Mouse (Mus musculus): ENCODE measurements around the gene Exoc2. TPM values are rescaled to one million over a fixed set of nuclear protein-coding genes. Genes with fewer than 3 reads are reported as not detected.

Exoc2 gene
- total RNA-seq, 2 experiments from 2014 or later: 24.3 to 29.0 TPM

DNA sequence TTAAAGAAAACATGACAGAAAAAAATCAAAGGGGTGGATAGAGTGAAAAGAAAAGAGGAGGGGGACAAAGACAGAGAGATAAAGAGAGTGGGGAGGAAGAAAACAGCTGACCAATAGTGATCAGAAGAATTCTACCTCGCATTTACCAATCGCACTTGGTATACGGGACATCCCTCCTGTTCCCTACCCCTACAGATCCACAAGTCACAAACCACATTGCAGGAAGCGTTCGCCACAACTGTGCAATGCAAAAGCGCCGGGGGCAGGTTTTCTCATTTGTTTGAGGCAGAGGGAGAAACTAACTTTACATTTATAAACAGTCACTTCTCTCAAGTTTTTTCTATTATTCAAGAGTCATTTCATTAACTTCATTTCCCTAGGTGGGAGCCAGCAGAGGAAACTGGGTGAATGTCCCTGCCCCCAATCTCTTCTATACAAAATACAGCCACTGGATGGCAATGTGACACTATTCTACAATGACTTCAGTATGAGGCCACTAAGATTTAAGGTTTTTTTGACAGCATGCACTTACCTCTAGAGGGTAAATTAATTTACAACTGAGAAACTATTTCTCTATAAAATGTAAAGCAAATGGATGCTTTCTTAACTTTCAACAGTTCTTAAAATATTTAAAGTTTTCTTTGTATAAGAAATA lies 72.4 kb downstream of the Exoc2 start:
- no peak for DNase-seq (ENCODE audit: low spot score in 2 of 2)

DNA sequence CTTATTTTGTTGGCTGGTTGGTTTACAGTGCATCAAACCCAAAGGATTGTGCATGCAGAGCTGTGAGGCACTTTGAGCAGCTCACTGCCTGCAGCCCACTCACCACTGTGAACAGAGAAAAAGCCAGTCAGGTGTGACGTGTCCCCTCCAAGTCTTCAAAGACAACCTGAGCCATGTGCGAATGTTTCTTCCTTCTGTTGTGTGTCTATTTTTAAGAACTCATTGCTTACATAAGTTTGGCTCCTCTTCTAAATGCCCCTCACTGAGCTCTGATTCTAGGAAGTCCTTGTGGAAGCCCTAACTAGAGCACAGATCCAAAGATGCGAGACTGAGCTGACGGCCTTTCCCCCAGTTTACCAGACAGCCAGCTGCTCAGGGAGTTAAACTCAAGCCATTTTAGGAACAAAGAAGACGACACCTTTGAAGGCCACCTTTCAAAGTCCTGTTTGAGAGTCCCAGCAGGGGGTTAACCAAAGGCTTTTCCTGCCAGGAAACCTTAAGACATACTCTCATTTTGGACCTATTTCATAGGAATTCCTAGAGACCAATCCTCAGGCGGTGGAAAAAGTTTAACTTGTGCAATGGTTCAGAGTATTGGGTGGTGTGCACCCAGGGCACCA lies 79.8 kb downstream of the Exoc2 start:
- no peak for DNase-seq (ENCODE audit: low spot score in 2 of 2)

DNA sequence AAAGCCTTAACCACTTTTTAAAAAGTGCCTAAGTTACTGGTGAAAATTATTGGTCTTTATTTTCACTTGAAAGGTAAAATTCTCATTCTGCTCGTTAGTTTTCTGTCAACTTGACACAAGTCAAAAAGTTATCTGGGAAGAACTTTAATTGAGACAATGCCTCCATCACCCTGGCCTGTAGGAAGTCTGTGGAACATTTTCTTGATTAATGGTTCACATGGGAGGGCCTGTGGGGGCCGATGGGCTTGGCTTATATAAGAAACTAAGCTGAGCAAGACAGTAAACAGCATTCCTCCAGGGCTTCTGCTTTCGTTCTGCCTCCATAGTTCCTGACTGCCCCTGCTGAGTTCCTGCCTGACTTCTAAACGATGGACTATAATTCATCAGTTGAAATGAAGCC lies 81.6 kb downstream of the Exoc2 start:
- DNase-seq (ENCODE audit: low spot score in 2 of 2): no peak

DNA sequence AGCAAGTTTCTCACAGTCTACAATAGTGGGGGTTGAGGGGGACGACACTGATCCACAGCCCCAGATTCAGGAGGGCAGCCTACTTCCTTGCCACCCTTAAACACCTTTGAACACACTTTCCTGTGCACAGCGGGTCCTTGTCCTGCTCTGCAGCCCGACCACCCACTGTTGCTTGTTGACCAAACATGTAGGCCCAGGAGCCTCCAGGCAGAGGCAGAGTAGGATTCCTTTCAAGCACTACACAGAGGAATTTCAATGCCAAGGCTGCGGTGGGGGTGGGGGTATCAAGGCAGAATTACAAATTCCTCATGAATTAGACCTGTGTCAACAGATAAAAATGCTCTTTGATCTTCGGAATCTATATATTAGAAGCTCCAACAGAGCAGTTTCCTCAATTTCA lies 82.7 kb downstream of the Exoc2 start:
- no peak for DNase-seq (ENCODE audit: low spot score in 2 of 2)

DNA sequence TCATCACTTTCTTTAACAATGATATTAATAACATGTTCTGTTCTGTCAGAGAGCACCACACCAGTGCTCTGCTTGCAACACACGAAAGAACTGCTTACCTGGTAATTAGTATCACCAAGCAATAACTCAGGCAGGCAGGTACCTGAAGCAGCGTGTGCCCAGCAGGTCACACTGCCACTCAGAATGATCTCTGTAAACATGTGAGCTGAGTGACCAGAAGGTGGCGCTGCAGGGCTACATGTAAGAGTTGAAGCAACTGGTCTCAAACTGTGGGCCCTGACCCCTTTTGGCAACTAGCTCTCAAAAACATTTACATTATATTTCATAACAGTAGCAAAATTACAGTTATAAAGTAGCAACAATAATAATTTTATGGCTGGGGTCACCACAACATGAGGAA lies 85.4 kb downstream of the Exoc2 start:
- DNase-seq (ENCODE audit: low spot score in 2 of 2): peak; percentile 72 to 78

DNA sequence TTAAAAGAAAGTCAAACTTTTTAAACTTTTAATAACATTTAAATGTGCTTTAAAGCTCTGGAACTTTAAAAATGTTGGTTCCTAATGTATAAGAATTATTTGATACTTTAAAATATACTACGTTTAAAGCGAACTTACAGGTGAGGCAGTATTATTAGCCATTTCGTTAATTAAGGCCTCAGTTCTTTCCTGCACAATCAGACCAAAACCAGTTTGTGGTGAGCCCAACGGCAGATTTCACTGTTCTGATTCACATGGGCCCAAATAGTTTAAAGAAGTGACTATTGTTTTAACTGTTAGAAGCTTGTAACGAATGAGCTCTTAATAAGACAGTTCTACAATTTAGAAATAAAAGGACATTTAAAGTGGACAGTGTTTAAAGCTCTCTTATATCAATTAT lies 93.6 kb downstream of the Exoc2 start:
- DNase-seq (ENCODE audit: low spot score in 2 of 2): no peak

DNA sequence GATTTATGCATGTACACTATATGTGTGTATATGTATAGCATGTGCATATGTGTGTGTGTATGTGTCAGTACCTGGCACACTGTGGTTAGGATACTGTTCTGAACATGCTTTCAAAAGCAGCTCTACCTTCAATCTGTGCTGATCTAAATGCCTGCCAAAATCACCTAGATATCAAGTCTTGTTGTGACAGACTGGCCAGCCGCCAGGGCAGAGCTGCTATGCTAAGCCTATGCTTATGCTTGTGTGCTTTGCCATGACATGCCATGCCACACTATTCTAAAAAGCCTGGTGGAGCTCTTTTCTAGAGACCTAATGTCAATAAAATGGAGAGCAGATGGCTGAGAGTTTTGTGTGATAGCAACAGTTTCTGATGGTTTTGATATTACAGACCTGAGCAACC lies 94.0 kb downstream of the Exoc2 start:
- no peak for DNase-seq (ENCODE audit: low spot score in 2 of 2)

DNA sequence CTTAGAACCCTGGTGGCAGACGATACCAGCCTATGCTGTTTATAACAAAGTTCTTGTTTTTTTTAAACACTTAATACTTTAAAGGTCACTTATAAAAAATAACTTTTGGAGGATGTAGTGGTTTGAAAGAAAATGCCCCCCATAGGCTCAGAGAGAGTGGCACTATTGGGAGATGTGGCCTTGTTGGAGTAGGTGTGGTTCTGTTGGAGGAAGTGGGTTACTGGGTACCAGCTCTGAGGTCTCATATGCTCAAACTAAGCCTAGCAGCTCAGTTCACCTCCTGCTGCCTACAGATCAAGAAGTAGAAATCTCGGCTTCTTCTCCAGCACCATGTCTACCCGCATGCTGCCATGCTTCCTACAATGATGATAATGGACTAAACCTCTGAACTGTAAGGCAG lies 98.1 kb downstream of the Exoc2 start:
- DNase-seq (ENCODE audit: low spot score in 2 of 2): no peak

DNA sequence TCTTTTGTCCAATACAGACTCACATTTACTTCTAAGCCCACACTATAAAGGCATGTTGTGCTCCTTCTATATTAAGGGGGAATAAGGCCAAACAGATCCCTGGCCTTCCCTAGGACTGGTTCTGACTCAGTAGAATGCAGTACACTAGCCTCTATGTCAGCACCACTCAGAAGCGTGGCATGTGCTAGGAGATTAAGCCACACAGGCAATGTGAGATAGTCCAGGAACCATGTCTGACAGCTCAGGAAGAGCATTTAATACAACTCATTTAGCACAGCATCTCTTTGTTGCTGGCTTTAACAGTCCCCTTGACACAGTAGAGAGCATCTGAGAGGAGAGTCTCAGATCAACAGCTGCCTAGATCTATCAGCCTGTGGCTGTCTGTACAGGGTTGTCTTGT lies 100.4 kb downstream of the Exoc2 start:
- DNase-seq (ENCODE audit: low spot score in 2 of 2): no peak

DNA sequence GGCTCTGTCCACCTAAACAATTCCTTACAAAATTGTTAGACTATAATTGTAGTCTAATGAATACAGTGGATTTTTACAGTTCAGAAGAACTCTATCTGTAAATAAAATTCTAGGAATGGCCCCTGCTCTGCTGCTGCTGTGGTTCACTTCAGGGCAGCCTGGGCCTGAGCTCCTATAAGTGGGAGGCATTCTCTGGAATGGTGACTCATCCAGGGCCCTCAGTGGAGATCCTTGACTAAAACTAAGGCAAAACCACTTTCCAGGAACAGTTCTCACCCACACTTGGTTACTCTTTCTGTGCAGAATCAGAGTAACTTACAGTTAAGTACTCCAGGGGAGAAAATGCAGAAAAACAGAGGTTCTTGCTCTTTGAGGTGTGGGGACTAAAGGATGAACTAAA lies 108.4 kb downstream of the Exoc2 start:
- DNase-seq (ENCODE audit: low spot score in 2 of 2): no peak

DNA sequence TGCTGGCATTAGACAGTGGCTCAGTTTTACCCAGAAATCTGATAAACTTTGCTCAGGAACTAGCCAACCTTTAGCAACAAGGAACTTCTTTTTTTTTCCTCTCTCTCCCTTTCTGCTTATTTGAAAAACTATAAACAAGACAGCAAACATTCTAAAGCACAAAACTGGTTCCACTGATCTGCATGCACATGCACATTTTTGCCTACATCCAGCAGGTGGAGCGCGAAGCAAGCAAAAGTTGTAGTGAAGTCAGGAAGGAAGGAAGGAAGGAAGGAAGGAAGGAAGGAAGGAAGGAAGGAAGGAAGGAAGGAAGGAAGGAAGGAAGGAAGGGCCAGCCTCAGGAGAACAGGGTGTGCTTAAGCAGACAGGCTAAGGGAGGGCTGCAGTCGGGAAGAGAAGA lies 109.9 kb downstream of the Exoc2 start:
- no peak for DNase-seq (ENCODE audit: low spot score in 2 of 2)

DNA sequence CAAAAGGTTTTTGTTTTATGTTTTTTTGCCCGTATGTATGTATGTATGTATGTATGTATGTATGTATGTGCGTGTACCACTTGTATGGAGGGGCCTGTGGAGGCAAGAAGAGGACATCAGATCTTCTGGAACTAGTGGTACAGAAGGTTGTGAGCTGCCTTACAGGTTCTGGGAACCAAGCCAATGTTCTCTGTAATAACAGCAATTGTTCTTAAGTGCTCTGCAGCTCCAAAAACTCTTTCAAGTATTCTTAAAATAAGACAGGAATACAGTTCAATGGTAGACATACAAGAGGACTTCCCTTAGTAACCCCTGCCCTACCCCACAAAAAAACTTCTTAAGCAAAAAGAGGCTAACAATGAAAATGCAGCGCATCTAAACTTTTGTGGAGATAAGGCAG lies 115.5 kb downstream of the Exoc2 start:
- no peak for DNase-seq (ENCODE audit: low spot score in 2 of 2)

DNA sequence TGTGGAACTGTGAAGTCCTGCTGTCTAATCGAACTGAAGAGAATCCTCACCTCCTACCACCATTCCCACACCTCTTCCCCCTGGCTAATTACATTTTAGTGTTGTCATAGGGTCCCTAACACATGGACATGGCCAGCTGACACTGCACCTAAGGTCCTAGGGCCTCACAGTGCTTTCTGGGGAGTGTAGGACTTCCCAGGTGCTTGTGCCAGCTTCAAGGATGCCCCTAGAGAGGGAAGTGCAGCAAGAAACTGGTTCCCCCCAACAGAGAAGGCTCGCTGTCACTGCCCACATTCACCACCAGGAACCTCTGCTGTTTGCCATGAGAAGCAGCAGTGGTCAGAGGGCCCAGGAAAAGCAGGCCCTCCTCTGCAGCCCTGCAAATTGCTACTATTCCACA lies 123.2 kb downstream of the Exoc2 start:
- DNase-seq (ENCODE audit: low spot score in 2 of 2): no peak

DNA sequence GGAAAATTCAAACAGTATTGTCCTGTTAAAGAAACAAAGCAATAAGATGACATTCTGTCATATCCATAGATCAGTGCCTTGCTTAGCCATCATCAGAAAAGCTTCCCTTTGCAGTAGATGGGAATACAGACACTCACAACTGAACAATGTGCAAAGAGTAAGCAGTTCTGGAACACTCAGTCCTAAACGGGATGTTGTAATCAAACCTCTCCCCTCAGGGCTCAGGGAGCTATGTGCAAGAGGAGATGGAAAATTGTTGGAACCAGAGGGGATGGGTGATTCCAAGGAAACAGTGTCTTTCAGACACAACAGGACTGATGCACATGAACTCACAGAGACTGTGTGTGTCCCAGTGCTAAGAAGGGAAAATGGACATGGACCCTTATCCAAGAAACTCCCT lies 125.9 kb downstream of the Exoc2 start:
- no peak for DNase-seq (ENCODE audit: low spot score in 2 of 2)

DNA sequence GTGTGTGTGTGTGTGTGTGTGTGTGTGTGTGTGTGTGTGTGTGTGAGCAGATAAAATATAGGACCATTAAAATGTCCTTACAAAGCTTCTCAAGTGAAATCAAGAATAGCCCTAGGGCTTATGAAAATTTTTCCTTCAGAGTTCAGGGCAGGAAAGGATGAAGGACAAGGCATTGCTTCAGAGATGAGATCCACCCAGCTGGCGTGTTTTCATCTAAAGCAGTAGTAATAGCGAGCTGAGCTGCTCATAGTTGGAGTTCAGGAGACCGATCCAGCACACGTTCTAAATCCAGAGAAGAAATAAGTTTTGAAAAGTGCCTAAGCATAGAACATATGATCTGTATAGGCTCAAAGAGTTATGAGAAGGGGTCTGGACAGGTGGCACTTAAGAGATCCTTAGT lies 127.4 kb downstream of the Exoc2 start:
- DNase-seq (ENCODE audit: low spot score in 2 of 2): no peak

DNA sequence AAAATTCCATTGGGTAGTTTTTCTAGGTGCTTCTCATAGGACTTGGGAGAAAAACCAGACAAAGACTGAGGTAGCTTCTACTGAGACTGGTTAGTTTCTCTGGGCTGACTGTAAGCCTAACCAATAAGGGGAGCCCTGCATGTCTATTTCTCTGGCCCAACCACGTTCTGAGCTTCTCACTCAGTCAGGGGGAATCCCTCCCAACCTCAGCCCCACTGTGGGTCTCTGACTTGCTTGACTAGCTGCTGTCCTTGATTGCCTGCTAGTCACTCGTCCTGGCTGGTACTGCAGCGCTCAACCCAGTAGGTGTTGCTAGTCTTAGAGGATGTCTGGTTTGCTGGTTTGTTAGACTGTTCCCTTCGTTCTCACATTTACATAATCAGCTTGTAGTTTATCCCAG lies 130.8 kb downstream of the Exoc2 start:
- no peak for DNase-seq (ENCODE audit: low spot score in 2 of 2)

DNA sequence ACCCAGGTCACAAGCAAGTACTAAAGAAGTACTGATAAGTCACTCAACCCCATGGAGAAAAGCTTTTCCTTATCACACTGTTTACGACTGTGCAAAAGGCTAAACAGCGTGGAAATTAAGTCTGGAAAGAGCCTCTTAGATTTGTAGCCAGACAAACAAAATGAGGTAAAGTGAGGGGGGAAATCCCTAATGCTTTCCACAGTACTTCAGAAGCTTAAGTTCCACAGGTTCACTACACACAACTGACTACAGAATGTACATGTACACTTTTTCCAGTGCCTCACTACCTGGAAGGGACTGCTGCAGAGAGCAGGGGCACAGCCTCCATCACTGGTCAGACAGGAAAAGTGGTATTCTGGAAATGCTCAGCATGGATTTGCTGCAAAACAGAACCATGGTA lies 132.1 kb downstream of the Exoc2 start:
- no peak for DNase-seq (ENCODE audit: low spot score in 2 of 2)

DNA sequence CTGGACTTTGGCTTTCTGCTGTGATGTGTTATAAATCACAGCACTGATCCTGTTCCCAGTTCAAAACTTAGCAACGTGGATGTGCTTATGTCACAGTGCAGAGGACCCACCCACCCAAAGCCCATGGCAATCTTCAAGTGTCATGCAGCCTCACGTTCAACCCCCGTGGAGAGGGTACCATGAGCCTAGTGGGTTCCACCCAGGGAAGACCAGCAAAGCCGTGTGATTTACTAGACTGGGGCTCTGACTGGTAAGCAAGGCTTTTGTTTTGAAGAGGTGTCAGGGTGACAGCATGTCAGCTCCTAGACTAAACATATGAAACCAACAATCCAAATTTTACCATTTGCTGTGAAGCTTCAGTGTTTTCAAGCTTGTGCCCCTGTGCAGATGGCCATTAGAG lies 132.6 kb downstream of the Exoc2 start:
- no peak for DNase-seq (ENCODE audit: low spot score in 2 of 2)

DNA sequence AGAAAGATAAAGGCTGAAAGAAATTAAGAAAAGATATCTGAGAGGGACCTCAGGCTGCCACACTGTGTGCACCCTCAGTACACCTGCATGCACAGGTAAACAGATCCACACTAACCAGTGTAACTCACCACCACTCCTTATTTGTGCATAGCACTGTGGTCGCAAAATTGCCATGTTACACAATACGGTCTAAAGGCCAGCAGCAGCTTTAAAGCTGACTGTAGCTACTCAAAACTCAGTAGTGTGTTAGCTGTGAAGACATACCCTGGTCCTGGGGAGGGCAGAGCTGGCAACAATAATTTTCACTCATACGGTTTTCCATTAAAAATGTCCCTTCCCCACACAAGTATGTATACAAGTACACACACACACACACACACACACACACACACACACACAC lies 133.2 kb downstream of the Exoc2 start:
- no peak for DNase-seq (ENCODE audit: low spot score in 2 of 2)

DNA sequence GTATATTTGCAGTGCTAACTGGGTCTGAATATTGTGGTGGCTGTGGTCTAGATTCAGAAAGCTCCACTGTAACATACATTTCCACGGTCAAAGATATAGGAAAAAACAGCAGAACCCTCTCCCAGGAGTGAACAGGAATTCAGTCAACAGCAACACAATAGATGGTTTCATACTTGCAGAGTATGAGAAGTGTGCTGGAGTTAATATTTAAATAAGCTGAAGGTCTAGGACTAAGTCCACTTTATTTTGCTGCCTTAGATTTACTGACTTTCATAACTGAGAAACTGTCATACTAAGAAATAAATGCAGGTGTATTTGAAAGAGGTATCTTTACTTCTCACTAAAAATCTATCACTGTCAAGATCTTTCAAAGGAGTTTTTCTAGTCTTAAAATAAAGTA lies 137.6 kb downstream of the Exoc2 start:
- no peak for DNase-seq (ENCODE audit: low spot score in 2 of 2)

DNA sequence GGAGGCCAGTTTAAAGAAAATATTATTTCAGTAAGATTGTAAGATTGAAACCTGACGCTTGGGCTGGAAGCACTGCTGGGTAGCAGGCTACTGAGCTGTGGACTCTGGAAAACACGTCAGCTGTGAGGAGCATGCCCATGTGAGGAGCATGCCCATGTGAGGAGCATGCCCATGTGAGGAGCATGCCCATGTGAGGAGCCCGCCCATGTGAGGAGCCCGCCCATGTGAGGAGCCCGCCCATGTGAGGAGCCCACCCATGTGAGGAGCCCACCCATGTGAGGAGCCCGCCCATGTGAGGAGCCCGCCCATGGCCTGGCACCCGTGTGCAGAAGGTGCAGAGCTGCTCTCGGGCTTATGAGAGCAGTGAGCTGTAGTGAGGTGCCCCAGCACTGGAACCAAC lies 139.0 kb downstream of the Exoc2 start:
- no peak for DNase-seq (ENCODE audit: low spot score in 2 of 2)

DNA sequence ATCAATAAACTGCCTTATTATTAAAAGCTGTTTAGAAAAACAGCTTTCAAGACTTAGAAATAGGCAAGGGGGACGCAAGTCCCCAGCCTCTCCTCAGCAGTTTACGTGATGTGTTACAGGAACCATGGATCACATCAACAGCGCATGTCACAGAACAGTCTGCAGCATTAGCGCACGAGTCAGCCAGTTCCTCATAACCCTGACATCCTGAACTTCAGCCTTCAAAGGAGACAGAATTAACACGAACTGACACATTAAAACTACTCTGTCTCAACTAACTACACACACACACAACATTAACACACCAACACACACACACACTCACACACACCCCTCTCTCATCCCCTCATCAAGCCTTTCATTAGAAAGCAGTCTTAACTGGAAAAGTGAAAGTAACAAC lies 139.5 kb downstream of the Exoc2 start:
- no peak for DNase-seq (ENCODE audit: low spot score in 2 of 2)

DNA sequence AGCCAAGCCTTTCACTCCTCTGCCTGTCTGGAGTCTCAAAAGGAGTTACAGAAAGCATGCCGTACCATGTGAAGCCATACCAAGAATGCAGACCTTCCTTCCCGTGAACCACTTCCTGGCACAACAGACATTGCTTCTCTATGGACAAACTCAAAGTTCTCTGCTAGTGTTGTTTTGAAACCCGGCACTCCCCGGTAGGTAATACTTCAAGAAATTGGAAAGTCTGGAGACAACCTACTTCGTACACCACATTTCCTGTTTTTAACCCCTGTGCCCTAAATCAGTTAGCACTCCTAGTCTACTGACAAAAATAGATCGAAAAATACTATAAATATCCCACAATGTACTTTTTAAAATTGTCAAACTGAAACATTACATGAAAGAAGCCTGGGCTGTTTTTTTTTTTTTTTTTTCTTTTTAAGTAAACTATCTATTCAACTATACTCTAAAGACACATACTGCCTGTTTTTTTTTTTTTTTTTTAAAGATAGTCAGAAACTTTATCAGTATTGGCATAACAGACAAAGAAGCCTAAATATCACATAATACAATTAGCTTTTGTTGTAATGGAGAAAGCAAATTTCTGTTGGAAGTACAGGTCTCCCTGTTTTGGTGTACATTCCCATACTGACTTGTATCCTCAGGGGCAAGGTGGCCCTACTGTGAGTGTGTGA lies 140.3 kb downstream of the Exoc2 start:
- no peak for DNase-seq (ENCODE audit: low spot score in 2 of 2)

Measured in adrenal gland, adult 18-20 months (tissue).